Mouse (Mus musculus) bone marrow, adult 2 months (tissue): Measurements from ENCODE around the gene Mta3. TPM values are rescaled to one million over a fixed set of nuclear protein-coding genes. Genes with fewer than 3 reads are reported as not detected.

ENCODE experiments used
- H3K27ac ChIP-seq: fragments of 200-500 bp; 2 replicates; pipeline ENCODE4 v1.5.1; 2012; ENCODE audit warnings: low read depth, mild to moderate bottlenecking, control low read depth, inconsistent platforms, low read length; ENCODE audit not compliant: control insufficient read depth, poor library complexity, insufficient read depth
- H3K4me1 ChIP-seq: fragments of 200-500 bp; 2 replicates; pipeline ENCODE4 v1.6.1; 2011; ENCODE audit warnings: low read length; ENCODE audit not compliant: control insufficient read depth, insufficient read depth
- H3K4me3 ChIP-seq: fragments of 200-500 bp; replicated peaks from 2 replicates; pipeline ENCODE3; 2011; ENCODE audit warnings: mild to moderate bottlenecking, low read depth, low read length, control low read depth; ENCODE audit not compliant: control insufficient read depth
- CTCF ChIP-seq: fragments of 200-500 bp; IDR thresholded peaks from 2 replicates; pipeline ENCODE4 v1.5.1; 2011; ENCODE audit warnings: low read length, control low read depth; ENCODE audit not compliant: control insufficient read depth, insufficient read depth
- POLR2A ChIP-seq: fragments of 200-500 bp; IDR thresholded peaks from 2 replicates; pipeline ENCODE4 v1.6.1; 2011; ENCODE audit warnings: low read depth, mild to moderate bottlenecking, control low read depth, low read length, borderline replicate concordance; ENCODE audit not compliant: control insufficient read depth
- WGBS: fragments of 180-500 bp; shearing (Covaris S2); methylation state at CpG from one replicate; pipeline ENCODE4 v1.1.7; 2018; 5-methylcytosine and 5-hydroxymethylcytosine counted together
- polyA plus RNA-seq: library from polyadenylated mRNA; stranded (reverse); fragments of >200 nt; gene quantifications from 2 replicates; pipeline ENCODE4 v1.2.4, GENCODE M21; 2011; ENCODE audit warnings: low replicate concordance; ENCODE audit not compliant: missing spikeins, insufficient read depth, insufficient read length

The Mta3 gene
- polyA plus RNA-seq, 1 experiment: 15.8 TPM

- Histone ChIP-seq H3K4me3 (no peak overlapping the region), H3K4me1 (no peaks in the 10 kb centered on the region; the same call in 1 of the 2 replicates), H3K27ac (no peak overlapping the region)
- WGBS: 45% methylated on average over 10 of the region's 10 CpGs
- peak; percentile 32; the same call in 1 of the 2 replicates for TF ChIP-seq CTCF
- TF ChIP-seq POLR2A: no peak
Observed at GRCm38 (mm10) chr17:83866582-83866981, 160.6 kb downstream of the Mta3 start.

DNA sequence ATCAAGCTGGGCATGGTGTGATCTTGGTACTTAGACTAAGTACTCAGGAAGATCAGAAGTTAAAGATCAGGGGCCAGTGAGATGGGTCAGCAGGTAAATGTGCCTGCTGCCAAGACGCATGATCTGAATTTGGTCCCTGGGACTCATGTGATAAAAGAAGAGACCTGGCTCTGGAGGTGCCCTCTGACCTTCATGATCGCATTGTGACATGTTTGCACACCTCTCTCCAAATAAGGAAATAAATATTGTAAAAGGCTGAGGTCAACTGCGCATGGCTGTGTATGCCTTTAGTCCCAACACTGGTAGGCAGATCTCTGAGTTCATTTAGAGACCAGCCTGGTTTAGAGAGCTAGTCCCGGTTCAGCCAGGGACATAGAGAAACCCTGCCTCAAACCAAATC is 164.4 kb downstream of the Mta3 start:
- Histone ChIP-seq H3K4me3 (no peak overlapping the region), H3K4me1 (no peaks in the 10 kb centered on the region; the same call in 1 of the 2 replicates), H3K27ac (no peak overlapping the region)
- TF ChIP-seq CTCF (no peak), POLR2A (no peak)
- 83% methylated on average over 4 of the region's 4 CpGs for WGBS

Other genes starting within 250 kb of the Mta3 start
- gene Cox7a2l, start 188.8 kb upstream of the Mta3 start, polyA plus RNA-seq: 169 and 259 TPM in 2 replicates
- not detected in 2 replicates for gene Kcng3, start 74.3 kb upstream of the Mta3 start, polyA plus RNA-seq
- gene Haao, start 141.8 kb downstream of the Mta3 start, polyA plus RNA-seq: 41.3 and 96.3 TPM in 2 replicates